Mouse (Mus musculus): Measurements from ENCODE around the gene Krtap24-1. TPM values are rescaled to one million over a fixed set of nuclear protein-coding genes. Genes with fewer than 3 reads are reported as not detected.

Krtap24-1 gene
- not detected in 2 replicates for polyA plus RNA-seq (2015; fragmentation: Nextera tagmentation; extraction: Ambion mirVana)

GRCm38 (mm10) chr16:88611922-88612321 is at the start of gene Krtap24-1:
Krtap24-1 (minus strand) TSS chr16:88612279.

GRCm38 (mm10) chr16:88647358-88647846 is 35.3 kb upstream of the Krtap24-1 start, which contains the start of gene Krtap26-1:
Krtap26-1 (minus strand) TSS chr16:88647796.

DNA sequence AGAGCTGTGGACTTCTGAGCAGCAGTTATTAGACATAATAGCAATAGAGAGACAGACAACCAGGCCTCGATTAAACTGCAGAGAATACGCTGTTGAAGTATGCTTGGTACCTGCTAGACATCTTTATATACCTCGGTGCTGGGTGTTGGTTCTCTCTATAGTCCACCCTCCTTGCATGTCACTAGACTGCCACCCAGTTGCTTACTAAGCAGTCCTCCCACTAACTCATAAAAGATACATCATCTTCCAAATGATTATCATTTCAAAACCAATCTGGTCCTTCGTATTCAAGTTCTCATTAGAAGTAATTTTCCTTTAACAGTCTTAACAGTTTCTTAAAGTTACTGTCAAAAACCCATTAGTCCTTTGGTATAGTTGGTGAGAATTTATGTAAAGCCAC is 15.5 kb upstream of the Krtap24-1 start, which contains the start of gene 2310079G19Rik:
TSS of gene 2310079G19Rik (minus strand) at position 101 of the 400 bp plus-strand sequence.

GRCm38 (mm10) chr16:88563045-88563913 is 48.8 kb downstream of the Krtap24-1 start, which contains the start of gene Cldn8:
Cldn8 (minus strand) TSS chr16:88563183.

Other genes starting within 250 kb of the Krtap24-1 start
- gene Cldn17, start 105.3 kb downstream of the Krtap24-1 start, polyA plus RNA-seq (2015; fragmentation: Nextera tagmentation; extraction: Ambion mirVana): not detected in 2 replicates
- gene Cldn8, start 49.1 kb downstream of the Krtap24-1 start, polyA plus RNA-seq (2015; fragmentation: Nextera tagmentation; extraction: Ambion mirVana): 0.43 and 4.4 TPM in 2 replicates
- gene 2310079G19Rik, start 15.4 kb upstream of the Krtap24-1 start, polyA plus RNA-seq (2015; fragmentation: Nextera tagmentation; extraction: Ambion mirVana): not detected in 2 replicates
- not detected in 2 replicates for gene Krtap26-1, start 35.5 kb upstream of the Krtap24-1 start, polyA plus RNA-seq (2015; fragmentation: Nextera tagmentation; extraction: Ambion mirVana)
- gene Krtap27-1, start 59.4 kb upstream of the Krtap24-1 start, polyA plus RNA-seq (2015; fragmentation: Nextera tagmentation; extraction: Ambion mirVana): not detected in 2 replicates
- gene 2310061N02Rik, start 95.7 kb upstream of the Krtap24-1 start, polyA plus RNA-seq (2015; fragmentation: Nextera tagmentation; extraction: Ambion mirVana): not detected in 2 replicates
- not detected in 2 replicates for gene Krtap13-1, start 116.6 kb upstream of the Krtap24-1 start, polyA plus RNA-seq (2015; fragmentation: Nextera tagmentation; extraction: Ambion mirVana)
- gene Krtap13, start 139.4 kb upstream of the Krtap24-1 start, polyA plus RNA-seq (2015; fragmentation: Nextera tagmentation; extraction: Ambion mirVana): not detected in 2 replicates
- not detected in 2 replicates for gene 2310034C09Rik, start 146.6 kb upstream of the Krtap24-1 start, polyA plus RNA-seq (2015; fragmentation: Nextera tagmentation; extraction: Ambion mirVana)
- not detected in 2 replicates for gene 2310057N15Rik, start 161.9 kb upstream of the Krtap24-1 start, polyA plus RNA-seq (2015; fragmentation: Nextera tagmentation; extraction: Ambion mirVana)
- gene Gm5965, start 165.6 kb upstream of the Krtap24-1 start, polyA plus RNA-seq (2015; fragmentation: Nextera tagmentation; extraction: Ambion mirVana): not detected in 2 replicates
- gene Gm20741, start 199.9 kb upstream of the Krtap24-1 start, polyA plus RNA-seq (2015; fragmentation: Nextera tagmentation; extraction: Ambion mirVana): not detected in 2 replicates
- not detected in 2 replicates for gene Krtap15, start 207.9 kb upstream of the Krtap24-1 start, polyA plus RNA-seq (2015; fragmentation: Nextera tagmentation; extraction: Ambion mirVana)
- gene Krtap14, start 213.9 kb upstream of the Krtap24-1 start, polyA plus RNA-seq (2015; fragmentation: Nextera tagmentation; extraction: Ambion mirVana): not detected in 2 replicates

All from adrenal gland, postnatal 0 days (tissue).